Mouse (Mus musculus) urinary bladder, postnatal 14 days (tissue): ENCODE results near the gene Ccdc158.

Experiments
- DNase-seq: peaks from one replicate; pipeline ENCODE4 v3.0.0; 2021; ENCODE audit warnings: low spot score

Ccdc158 gene

DNA sequence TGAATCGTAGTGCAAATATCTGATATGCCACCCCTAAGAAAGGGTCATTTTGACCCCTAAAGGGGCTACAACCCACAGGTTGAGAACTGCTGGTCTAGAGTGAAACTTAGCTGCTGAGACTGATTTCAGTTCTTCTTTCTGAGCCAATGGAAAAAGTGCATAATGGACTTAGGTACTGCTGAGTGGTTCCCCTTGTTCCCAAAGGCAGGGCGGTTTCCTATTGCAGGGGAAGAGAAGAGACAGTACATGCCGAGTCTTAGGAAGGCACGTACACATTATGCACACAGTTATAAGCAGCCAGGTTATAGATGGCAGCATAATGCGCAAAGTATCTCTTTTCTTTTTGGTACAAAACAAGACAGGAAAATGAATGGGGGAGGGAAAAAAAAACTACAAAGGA is 13.1 kb upstream of the Ccdc158 start:
- DNase-seq = no peak

DNA sequence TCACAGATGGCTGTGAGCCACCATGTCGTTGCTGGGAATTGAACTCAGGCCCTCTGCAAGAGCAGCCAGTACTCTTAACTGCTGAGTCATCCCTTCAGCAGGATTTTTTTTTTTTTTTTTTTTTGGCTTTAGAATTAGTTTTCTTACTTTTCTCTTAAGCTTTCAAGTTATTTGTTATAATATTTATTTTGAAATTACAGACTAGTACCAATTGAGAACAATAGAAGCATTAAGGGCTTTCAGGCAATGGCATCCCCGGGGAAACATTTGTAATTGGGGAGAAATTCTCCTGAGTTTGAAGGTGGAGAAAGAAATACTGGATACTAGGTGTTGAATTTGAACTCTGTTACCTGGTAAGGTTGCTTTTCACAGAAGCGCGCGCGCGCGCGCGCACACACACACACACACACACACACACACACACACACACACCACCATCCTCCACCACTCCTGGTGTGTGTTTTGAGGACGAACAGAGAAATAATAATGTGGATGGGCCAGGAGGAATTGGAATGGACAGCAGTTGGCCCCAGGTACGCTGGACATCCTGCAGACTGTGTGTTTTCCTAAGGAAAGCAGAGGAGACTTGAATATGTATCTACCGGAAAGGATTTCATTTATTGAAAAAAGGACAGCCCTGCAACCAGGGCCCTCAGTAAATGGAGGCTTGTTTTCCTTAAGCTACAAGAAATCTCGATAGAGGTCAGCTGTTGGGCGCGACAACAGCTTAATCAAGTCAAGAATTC is 9.8 kb upstream of the Ccdc158 start:
- DNase-seq = no peak

DNA sequence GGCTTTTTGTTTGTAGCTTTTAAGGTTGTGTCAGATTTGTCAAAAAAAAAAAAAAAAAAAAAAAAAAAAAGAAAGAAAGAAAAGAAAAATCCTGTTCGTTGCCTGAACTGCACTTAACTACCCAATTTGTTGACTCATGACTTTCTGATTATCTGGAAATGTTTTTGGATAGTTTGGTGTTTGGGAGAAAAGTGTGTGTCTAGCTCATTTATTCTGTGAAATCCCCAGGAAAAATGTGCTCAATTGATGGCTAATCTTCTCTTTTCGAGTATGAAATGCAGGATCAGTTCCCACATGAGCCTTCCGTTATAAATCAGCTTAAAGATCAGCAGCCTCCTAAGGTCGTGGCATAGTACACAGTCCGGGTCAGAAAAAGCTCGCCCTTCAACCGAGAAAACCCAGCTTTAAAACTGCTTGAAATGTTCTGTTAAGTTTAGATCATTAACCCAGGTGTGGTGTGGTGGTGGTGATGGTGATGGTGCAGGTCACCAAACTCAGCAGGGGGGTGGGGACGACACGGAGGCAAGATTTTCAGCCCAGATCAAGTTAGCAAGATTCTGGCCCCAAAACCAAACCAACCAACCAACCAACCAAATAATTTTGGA is 8.9 kb upstream of the Ccdc158 start:
- no peak for DNase-seq

DNA sequence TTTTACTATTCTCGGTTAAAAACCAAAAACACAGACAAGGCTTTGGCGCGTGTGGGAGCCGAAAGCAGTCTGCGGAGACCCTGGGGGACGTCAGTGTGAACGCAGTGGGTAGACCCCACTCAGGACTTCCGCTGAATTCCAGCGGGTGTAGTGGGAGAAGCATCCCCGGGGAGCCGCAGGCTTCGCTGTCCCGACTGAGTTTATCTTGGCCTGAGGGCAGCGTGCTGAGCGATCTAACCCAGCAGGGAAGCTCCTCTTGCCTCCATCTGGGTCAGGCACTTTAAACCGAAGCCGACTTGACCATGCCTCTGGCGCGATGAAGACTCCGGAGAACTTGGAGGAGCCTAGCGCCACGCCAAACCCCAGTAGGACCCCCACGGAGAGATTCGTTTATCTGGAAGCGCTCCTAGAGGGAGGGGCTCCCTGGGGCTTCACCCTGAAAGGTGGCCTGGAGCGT is 8.3 kb upstream of the Ccdc158 start, which contains the start of gene Shroom3:
Shroom3 (plus strand) TSS at position 85 of the 457 bp plus-strand sequence.
- peak; percentile 8 for DNase-seq

- DNase-seq = no peak
Measured at GRCm38 (mm10) chr5:92682621-92683348, 7.7 kb upstream of the Ccdc158 start.

DNA sequence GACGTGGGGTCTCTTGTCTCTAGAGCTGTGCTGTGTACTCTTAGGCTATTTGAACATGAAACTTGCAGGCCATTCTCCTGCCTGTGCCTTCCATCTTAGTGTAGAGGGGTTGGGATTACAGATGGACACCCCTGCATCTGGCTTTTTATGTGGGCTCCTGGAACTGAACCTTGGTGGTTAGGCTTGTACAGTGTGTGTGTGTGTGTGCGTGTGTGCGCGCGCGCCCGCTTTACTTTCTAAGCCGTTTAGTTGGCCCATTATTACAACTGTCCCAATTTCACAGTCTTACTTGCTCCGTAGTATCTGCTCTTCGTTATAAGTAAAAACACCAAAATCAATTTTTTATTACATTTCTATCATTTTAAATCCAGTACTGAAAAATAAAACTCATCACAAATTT is 6.8 kb upstream of the Ccdc158 start:
- DNase-seq = no peak

- peak; percentile 18 for DNase-seq
Measured at GRCm38 (mm10) chr5:92679441-92679840, 4.4 kb upstream of the Ccdc158 start.

GRCm38 (mm10) chr5:92675574-92675920 is 476 bp upstream of the Ccdc158 start:
- no peak for DNase-seq

GRCm38 (mm10) chr5:92666860-92667259 is 8.2 kb downstream of the Ccdc158 start:
- no peak for DNase-seq

- no peak for DNase-seq
Measured at GRCm38 (mm10) chr5:92664321-92664720, 10.8 kb downstream of the Ccdc158 start.

DNA sequence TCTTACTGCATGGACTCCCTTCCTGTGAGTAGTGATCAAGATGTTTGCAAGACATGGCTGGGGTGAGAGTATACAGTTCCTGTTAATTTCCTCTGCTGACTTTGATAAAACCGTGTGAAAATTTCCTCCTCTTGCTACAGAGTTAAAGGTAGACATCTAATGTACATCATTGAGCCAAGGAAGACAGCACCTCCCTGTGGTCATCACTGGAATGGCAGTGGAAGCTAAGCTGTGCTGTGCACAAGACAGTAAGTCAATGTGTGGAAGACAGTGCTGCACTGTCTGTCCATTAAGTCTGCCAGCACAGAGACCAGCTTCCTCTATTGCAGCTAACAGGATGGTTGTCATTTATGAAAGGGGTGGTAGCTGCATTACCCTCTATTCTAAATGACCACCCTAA is 18.8 kb downstream of the Ccdc158 start:
- DNase-seq = peak; percentile 75

DNA sequence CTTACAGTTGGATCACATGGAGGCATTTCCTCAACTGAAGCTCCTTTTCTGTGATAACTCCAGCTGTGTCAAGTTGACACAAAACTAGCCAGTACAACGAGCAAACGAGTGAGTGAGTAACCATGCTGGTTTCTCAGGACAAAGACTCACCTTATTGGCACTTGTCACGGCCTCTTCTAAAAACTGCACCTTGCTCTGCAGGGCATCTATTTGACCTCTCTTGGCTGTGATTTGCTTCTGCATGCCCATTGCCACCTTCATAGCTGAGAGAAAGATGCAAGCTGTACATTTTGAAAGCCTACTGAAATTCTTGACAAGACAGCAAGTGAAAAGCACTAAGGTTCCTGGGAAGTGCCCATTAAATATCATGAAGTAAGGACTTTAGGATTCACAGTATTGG is 34.2 kb downstream of the Ccdc158 start:
- DNase-seq = no peak

GRCm38 (mm10) chr5:92635891-92636290 is 39.2 kb downstream of the Ccdc158 start:
- DNase-seq = no peak

DNA sequence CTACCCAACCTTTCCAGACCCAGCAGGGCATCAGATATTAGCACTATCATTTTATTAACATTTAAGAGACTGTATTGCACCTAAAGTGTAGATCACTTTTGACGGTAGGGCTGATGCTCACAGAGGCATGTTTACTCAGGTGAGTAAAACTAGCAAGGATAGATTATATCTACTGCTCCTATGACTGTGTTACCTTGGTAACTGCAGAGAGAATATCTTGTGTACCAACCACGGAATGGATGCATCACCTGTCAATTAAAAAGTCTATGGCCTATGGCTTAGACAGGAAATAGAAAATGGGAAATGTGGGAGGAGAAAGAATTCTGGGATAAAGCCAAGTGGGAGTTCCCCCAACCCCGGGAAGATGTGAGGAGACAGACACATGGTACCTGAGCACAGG is 40.2 kb downstream of the Ccdc158 start:
- DNase-seq = no peak

GRCm38 (mm10) chr5:92633526-92633925 is 41.5 kb downstream of the Ccdc158 start:
- DNase-seq = no peak

DNA sequence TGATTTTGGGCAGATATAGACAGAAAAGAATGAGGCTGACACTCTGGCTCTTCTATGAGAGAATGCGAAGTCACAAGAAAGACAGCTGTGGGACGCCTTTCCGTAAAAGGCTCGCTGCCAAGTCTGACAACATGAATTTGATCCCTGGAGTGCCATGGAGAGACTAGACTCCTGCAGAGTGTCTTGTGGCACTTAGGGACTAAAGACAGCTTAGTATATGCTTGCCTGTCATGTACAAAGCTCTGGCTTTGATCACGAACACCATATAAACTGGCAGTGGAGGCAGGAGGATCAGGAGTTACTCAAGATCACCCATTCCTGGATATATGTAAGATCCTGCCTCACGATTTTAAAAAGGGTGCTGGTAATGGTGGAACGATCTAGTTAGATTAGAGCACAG is 47.2 kb downstream of the Ccdc158 start:
- DNase-seq = no peak

GRCm38 (mm10) chr5:92621883-92622282 is 53.2 kb downstream of the Ccdc158 start:
- no peak for DNase-seq

DNA sequence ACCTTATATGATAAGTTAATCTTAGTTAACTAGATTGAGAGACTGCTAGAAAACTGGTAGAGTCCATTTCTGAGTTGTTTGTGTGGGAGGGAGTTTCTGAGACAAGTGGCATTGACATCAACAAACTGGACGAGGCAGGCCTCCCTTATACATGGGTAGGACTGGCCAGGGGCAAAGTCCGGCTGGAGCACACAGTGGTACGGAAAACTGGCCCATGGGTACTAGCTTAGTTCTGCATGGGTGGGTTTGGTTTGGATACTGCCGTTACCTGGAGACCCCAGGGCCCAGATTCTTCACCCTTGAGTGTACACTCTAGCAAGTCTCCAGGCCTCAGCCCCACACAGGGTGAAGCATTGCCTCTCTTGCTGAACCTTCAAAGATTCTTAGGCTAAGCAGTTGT is 62.3 kb downstream of the Ccdc158 start:
- no peak for DNase-seq

GRCm38 (mm10) chr5:92607492-92608229 is 67.4 kb downstream of the Ccdc158 start:
- no peak for DNase-seq

- peak; percentile 30 for DNase-seq
Measured at GRCm38 (mm10) chr5:92604452-92605247, 70.4 kb downstream of the Ccdc158 start.
